7 mouse cellular contexts compared by ENCODE assay signal in genomic region chr15:88921131-88921991, GRCm38 (mm10). TPM values are rescaled to one million over a fixed set of nuclear protein-coding genes. Genes with fewer than 3 reads are reported as not detected.
DNase-seq lines count a peak whose midpoint lies in the region; ATAC-seq lines count a peak whose summit lies in the region.

No protein-coding gene starts in this region.

- no peak overlapping the region for H3K27ac ChIP-seq in hindbrain, embryonic 15.5 days (replicated peaks)

- 0 out of 2 replicates have a peak, but pooled peaks cover 5% of the 10 kb centered on the region for H3K4me1 ChIP-seq in hindbrain, embryonic 15.5 days (replicated peaks)

- no peaks in the 10 kb centered on the region for H3K27me3 ChIP-seq in hindbrain, embryonic 15.5 days

- H3K4me2 ChIP-seq in hindbrain, embryonic 15.5 days, result peak overlapping the region; percentile 34

- no peak overlapping the region for H3K9ac ChIP-seq in hindbrain, embryonic 15.5 days

- no peaks in the 10 kb centered on the region for H3K36me3 ChIP-seq in hindbrain, embryonic 15.5 days

- no peaks in the 10 kb centered on the region for H3K9me3 ChIP-seq in hindbrain, embryonic 15.5 days

- 28% methylated on average over 12 of the region's 12 CpGs for WGBS in hindbrain, embryonic 15.5 days

- DNase-seq in cerebellum, postnatal 10 days, result peak; percentile 90 to 96
- DNase-seq in frontal cortex, postnatal 10 days (ENCODE audit: low spot score in 2 of 2), result peak; percentile 44 to 70
- DNase-seq in layer of hippocampus, postnatal 36 days, result peak; percentile 64 to 69
- DNase-seq in right cerebral cortex, postnatal 4 days, result peak; percentile 83

- no peak overlapping the region for H3K4me3 ChIP-seq in hindbrain, embryonic 15.5 days

- peak; percentile 40 for ATAC-seq in activated CD4-positive, CD25-positive, alpha-beta regulatory T cell, adult 4 months
- ATAC-seq in hindbrain, embryonic 15.5 days (ENCODE audit: low FRiP score, low read depth), result peak; percentile 79; the same call in 1 of the 2 replicates
- ATAC-seq in megakaryocyte progenitor cell, adult 5-6 weeks (replicated peaks; ENCODE audit: poor library complexity), result peak; percentile 90

RNA-seq across cellular contexts. Expression of gene Ttll8, which starts 32.9 kb away (rescaled TPM):
- polyA plus RNA-seq in activated CD4-positive, CD25-positive, alpha-beta regulatory T cell, adult 4 months (2017; shearing (Covaris generic)), result not detected
- 0.08 and 0.14 TPM in 2 replicates for polyA plus RNA-seq in hindbrain, embryonic 15.5 days (2015; fragmentation: Nextera tagmentation; extraction: Ambion mirVana)
- total RNA-seq in layer of hippocampus, postnatal 36 days (2021), result 1 to 10 TPM; 2.5 to 2.9 TPM
- total RNA-seq in megakaryocyte progenitor cell, adult 5-6 weeks (2015), result not detected in 2 replicates
- total RNA-seq in megakaryocyte progenitor cell, adult 5-6 weeks (2017), result not detected in 2 replicates

RNA-seq across cellular contexts. Expression of gene Mlc1, which starts 57.4 kb away (rescaled TPM):
- not detected for polyA plus RNA-seq in activated CD4-positive, CD25-positive, alpha-beta regulatory T cell, adult 4 months (2017; shearing (Covaris generic))
- 26.5 and 31.0 TPM in 2 replicates for polyA plus RNA-seq in hindbrain, embryonic 15.5 days (2015; fragmentation: Nextera tagmentation; extraction: Ambion mirVana)
- total RNA-seq in layer of hippocampus, postnatal 36 days (2021), result 100 to 1,000 TPM; 117 to 124 TPM
- not detected in 2 replicates for total RNA-seq in megakaryocyte progenitor cell, adult 5-6 weeks (2015)
- total RNA-seq in megakaryocyte progenitor cell, adult 5-6 weeks (2017), result not detected in 2 replicates

RNA-seq across cellular contexts. Expression of gene Pim3, which starts 59.4 kb away (rescaled TPM):
- polyA plus RNA-seq in activated CD4-positive, CD25-positive, alpha-beta regulatory T cell, adult 4 months (2017; shearing (Covaris generic)), result 1 to 10 TPM; 2.6 to 3.6 TPM
- polyA plus RNA-seq in hindbrain, embryonic 15.5 days (2015; fragmentation: Nextera tagmentation; extraction: Ambion mirVana), result 69.2 and 69.3 TPM in 2 replicates
- total RNA-seq in layer of hippocampus, postnatal 36 days (2021), result 10 to 100 TPM; 36.7 to 37.1 TPM
- total RNA-seq in megakaryocyte progenitor cell, adult 5-6 weeks (2015), result 11.0 and 18.0 TPM in 2 replicates
- total RNA-seq in megakaryocyte progenitor cell, adult 5-6 weeks (2017), result 11.1 and 14.3 TPM in 2 replicates

Comparison
In these comparisons a context has a peak if more than half of its experiments do, and no peak if none do; other contexts are left out.
1. ATAC-seq: peak in every context shown above with its lines; median percentile 90 in megakaryocyte progenitor cell, adult 5-6 weeks; 79 in hindbrain, embryonic 15.5 days; 40 in activated CD4-positive, CD25-positive, alpha-beta regulatory T cell, adult 4 months.
2. RNA of gene Mlc1, which starts 57.4 kb away (total RNA-seq): 117 to 124 TPM in layer of hippocampus, postnatal 36 days; not detected in megakaryocyte progenitor cell, adult 5-6 weeks; every median in the first group is over 100 times any median in the second.
3. Peak in every context shown above with its lines, with median percentiles within 50 percentile points of each other: DNase-seq.